Mouse (Mus musculus) 3T3-L1 (cell line): Measurements from ENCODE around the gene Polr2l.

Source experiments
- DNase-seq: peaks from one replicate; pipeline ENCODE4 v3.0.0-alpha.2; 2015; ENCODE audit warnings: low read depth, low spot score

The Polr2l gene

DNA sequence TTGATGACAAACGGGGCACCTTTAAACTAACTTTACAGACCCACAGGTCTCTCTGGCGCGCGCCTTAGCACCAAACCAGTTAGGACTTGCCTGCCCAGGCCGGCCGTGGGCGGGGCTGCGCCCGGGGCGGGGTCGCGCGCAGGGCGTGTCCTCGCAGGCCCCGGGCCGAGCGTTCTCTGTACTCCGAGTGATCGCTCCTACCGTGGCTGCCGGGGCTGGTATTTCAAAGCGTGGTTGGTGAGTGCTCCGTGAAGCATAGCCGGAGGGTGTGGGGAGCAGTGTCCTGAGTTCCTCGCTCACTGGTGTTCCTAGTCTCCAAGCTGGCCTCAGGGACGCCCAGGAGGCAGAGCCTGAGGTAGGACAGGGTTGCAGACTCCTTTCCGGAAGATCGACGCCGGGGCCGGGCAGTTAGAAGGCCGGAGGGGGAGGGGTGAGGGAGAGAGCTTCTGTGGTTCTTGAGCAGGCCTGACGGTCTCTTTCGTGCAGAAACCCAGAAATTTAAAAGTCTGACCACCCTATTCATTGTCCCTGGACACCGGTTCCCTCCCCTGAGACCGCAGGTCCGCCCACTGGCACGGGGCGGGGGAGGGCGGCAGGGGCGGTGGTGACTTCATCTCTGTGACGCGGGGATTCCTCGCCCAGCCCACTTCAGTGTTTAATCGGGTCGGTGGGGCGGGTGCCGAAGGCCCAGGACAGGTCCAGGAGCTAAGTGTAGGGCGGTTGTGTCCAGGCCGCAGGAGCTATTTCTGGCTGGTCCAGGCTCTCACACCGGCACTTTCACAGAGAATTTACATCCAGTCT, 7.5 kb downstream of the Polr2l start, which contains the start of gene Cd151:
TSS of gene Cd151 (plus strand) at position 163 of the 801 bp plus-strand sequence.
- DNase-seq, result peak; percentile 79

GRCm38 (mm10) chr7:141466607-141467148, 8.3 kb downstream of the Polr2l start:
- DNase-seq, result no peak

DNA sequence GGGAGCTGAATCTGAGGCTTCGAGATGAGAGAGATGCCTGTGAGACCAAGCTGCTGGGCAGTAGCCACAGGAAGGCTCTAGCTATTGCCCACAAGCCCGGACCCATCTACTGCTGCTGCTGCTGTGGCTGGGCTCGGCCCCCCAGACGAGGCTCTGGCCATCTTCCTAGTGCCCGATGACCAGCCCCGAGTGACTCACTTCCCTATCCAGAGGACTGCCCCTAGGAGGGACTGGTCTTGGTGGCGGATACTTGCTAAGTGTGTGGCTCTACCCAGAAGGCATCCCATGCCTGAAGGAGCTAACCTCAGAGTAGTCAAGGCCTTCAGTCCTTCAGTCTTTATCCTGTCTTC, 8.9 kb downstream of the Polr2l start:
- DNase-seq, result peak; percentile 84

DNA sequence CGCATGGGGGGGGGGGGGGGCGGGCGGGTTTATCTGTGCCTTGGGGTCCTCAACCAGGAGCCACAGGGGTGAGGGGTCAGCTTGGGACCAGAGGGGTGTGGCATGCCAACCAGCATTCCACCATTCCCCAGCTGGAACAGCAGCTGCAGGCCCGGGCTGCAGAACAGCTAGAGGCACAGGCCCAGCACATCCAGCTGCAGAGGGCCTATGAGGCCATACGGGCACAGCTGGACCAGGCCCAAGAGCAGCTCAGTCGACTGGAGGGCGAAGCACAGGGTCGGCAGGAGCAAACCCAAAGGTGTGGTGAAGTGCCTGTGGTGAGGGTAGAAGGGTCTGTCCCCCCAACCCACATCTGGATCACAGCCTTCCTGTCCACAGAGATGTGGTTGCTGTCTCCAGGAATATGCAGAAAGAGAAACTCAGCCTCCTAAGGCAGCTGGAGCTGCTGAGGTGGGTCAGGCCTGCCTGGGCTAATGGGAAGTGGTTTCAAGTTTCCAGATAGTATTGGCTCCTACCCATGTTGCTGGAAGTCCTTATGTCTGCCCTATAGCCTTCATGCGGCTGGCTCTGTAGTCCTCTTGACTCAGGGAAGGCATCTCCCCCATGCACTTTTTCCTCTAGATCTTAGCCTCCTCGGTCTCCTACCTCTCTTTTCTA, 9.4 kb downstream of the Polr2l start:
- DNase-seq, result peak; percentile 79

DNA sequence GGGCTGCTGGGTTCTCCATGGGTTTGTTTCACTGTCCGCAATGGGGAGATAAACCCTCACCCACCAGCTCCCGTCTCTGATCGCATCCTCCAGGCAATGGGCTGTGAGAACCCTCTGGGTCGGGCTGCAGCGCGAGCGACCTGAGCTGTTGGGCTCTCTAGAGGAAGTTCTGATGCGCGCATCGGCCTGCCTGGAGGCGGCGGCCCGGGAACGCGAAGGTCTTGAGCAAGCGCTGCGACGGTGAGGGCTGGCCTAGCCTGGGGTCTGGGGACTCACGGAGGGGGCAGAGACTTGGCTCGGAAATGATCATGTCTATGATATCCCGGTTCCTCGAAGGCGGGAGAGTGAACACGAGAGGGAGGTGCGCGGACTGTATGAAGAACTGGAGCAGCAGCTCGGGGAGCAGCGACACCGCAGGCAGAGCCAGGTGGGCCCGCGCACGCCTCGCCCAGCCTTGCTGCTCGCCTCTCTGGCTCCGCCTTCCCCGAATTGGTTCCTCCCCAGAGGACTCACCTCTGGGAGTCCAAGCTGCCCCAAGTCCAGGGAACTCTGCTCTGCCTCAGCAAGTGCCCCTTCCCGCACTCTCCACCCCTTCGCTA, 10.2 kb downstream of the Polr2l start:
- DNase-seq, result no peak

- no peak for DNase-seq
Measured at GRCm38 (mm10) chr7:141463824-141464602, 10.9 kb downstream of the Polr2l start.

DNA sequence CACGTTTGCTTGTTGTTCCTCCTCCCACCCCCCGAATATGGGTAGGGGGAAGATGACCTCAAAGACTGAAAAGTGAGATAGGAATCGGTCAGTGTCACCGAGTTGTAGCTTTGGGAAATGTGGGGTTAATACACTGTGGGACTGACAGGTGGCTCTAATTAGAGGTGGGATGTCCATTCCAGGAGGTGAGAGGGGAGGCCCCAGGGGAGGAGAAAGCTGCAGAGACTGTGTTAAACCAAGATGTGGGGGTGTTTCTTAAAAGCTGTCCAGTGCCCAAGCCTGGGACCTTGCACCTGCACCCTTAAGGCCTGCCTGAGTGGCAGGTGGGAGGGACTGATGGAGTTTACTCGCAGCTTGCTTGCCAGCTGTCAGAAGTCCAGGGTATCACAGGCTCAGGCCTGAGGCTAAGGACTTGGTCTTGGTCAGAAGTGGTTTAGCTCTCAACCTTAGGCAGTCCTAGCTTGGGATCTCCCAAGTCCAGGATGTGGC, 12.6 kb downstream of the Polr2l start:
- DNase-seq, result peak; percentile 65

DNA sequence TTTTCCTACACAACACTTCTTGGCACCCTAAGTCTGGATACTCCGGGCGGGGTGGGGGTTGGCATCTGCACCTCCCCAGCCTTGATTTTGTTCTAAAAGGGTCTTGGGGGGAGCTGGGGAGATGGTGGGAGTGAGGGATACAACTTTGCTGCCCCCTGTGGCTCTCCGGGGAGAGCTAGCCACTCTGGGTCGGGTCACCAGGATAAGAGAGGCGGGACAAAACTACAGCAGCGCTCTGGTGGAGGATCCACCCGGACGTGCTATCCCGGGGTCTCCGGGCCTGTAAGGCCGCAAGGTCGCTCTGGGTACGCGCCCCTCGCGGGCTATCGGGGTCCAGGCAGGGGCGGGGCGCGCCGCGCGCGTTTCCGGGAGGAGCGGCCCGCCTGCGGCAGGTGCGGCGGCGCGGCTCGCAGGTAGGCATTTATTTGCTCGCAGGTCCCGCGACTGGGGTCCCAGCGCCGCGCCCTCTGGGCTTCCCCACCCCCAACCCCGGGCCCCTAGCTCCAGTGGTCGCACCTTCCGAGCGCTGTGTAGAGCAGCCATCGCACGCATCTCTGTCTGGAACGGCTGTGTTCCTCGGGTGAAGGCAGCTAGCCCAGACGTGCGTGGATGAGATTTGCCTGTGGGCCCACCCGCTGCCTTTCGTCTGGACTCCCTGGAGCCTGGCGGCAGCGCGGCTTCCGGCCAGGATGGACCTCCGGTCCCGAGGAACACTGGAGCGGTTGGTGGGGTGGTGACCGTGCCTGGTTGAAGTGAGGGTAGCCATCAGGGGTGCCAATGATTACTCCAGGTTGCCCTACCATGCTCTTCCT, 13.2 kb downstream of the Polr2l start:
- DNase-seq, result no peak

- no peak for DNase-seq
Measured at GRCm38 (mm10) chr7:141460391-141461113, 14.4 kb downstream of the Polr2l start, which contains the start of gene Cracr2b. Cracr2b (plus strand) TSS chr7:141461094.

GRCm38 (mm10) chr7:141460001-141460390, 14.9 kb downstream of the Polr2l start:
- DNase-seq, result no peak

DNA sequence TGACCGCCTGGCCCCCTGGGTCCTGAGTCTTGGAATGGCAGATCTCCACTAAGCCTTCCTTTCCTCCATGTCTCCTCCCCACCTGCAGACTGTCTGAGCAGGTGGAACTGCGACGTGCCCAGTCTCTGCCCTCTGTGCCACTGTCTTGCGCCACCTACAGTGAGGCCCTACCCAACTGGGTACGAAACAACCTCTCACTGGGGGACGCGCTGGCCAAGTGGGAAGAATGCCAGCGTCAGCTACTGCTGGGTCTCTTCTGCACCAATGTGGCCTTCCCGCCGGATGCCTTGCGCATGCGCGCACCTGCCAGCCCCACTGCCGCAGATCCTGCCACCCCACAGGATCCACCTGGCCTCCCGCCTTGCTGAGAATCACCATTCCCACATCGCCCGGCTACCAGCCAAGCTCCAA, 15.6 kb downstream of the Polr2l start:
- no peak for DNase-seq

DNA sequence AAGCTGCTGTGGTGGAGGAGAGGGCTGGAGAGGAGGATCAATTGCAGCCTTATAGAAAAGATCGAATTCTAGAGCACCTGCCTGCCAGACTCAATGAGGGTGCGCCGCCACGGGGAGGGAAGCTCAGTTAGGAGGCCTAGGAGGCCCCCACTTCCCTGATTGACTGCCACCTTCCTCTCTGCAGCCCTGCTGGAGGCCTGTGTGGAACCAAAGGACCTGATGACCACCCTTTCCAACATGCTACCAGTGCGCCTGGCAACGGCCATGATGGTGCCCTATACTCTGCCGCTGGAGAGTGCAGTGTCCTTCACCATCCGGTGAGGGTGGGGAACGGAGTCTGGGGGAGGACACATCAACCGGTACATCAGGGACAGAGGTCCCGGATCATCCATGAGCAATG, 16.3 kb downstream of the Polr2l start:
- DNase-seq, result no peak

GRCm38 (mm10) chr7:141457986-141458660, 16.8 kb downstream of the Polr2l start:
- DNase-seq, result peak; percentile 68

GRCm38 (mm10) chr7:141457236-141457635, 17.7 kb downstream of the Polr2l start:
- no peak for DNase-seq

GRCm38 (mm10) chr7:141456739-141457138, 18.2 kb downstream of the Polr2l start:
- DNase-seq, result peak; percentile 55

GRCm38 (mm10) chr7:141455610-141456314, 19.2 kb downstream of the Polr2l start:
- DNase-seq, result peak; percentile 79

DNA sequence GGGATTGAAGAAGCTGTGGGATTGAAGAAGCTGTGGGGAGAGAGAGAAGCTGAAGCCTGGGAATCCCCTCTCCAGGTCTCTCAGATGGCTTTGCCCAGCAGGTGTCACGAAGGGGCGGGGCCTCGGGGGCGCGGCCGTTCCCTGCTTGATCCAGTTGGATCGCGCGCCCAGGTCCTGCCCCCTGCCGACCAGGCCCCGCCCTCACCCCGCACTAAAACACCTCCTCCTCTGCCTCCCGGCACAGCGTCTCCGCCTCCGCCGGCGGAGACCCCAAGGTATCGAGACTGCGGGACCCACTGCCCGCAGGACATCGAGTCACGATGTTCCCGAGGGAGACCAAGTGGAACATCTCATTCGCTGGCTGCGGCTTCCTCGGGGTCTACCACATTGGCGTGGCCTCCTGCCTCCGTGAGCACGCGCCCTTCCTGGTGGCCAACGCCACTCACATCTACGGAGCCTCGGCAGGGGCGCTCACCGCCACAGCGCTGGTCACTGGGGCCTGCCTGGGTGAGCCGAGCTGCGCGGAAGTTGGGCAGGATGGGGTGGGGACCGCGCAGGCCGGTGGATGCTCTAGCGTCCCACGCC, 19.9 kb downstream of the Polr2l start, which contains the start of gene Pnpla2:
TSS of gene Pnpla2 (plus strand) at position 232 of the 585 bp plus-strand sequence.
- peak; percentile 83 for DNase-seq

DNA sequence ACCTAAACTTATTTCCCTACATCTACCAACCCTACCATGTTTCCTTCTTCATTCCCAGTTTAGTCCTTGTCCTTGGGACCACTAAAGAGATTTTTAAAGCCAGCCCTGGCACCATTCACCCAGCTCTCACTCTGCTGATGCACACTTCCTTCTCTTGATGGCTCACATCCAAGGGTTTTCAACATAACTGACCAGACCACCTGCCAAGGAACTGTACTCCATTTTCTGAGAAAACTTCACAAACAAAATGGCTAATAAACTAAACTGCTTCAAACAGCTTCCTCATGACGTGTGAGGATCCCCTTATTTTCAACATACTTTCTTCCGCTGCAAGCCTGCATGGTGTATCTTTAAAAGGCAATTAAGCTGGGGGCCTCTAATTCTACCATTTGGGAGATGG, 21.3 kb downstream of the Polr2l start:
- DNase-seq, result no peak
